Mouse (Mus musculus): ENCODE data around the gene Cyp4f18.

Gene Cyp4f18

DNA sequence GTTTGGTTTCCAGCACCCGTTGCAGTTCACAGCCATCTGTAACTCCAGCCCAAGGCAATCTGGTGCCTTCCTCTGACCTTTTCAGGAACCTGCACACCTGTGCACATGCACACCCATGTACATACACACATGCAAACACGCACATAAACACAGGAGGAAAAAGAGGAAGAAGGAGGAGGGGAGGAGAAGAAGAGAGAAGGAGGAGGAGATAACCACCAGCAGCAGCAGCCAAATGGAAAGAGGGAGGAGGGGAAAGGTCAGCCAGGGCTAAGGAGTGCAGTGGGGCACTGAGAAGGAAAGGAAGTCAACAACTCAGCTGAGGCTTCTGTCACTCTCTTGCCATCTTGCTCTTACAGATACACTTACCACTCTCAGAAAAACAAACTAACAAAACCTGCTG is 28.4 kb downstream of the Cyp4f18 start:
- DNase-seq (ENCODE audit: extremely low spot score, low spot score) = no peak

DNA sequence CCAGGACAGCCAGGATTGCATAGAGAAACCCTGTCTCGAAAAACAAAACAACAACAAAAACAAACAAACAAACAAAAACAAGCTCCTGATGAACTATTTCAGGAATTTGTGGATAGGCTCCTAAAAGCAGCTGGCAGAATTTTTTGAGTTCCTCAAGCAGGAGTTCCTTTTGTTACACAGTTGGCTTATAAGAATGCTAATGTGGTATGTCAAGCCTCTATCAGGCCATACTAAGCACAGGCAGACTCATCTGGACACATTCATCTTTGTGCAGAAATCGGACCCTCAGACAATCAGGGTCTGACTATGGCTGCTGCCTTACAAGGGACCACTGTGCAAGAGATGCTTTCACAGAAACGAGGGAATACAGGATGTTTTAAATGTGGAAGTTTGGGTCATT is 35.2 kb downstream of the Cyp4f18 start:
- DNase-seq (ENCODE audit: extremely low spot score, low spot score) = no peak

DNA sequence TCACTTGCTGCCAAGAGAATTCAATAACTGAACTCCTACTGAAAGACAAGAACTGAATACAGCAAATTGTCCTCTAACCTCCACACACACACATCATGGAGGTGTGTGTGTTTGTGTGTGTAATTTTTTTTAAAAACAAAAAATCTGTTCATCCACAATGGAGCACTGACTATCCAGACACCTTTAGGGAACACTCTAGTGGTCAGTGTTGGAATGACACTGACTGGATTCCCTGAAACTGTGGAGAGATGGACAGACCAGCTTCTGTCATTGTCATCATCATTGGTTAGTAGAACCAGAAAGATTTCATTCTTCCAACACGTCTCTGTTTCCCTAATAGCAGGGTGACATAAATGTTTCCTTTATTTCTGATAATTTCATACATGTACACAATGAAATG is 37.5 kb downstream of the Cyp4f18 start:
- no peak for DNase-seq (ENCODE audit: extremely low spot score, low spot score)

DNA sequence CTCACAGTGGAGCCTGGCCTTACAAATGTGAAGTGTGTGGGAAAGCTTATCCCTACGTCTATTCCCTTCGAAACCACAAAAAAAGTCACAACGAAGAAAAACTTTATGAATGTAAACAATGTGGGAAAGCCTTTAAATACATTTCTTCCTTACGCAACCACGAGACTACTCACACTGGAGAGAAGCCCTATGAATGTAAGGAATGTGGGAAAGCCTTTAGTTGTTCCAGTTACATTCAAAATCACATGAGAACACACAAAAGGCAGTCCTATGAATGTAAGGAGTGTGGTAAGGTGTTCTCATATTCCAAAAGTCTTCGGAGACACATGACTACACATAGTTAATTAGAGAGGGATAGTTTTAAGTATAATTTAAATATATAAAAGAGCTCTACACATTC is 40.8 kb downstream of the Cyp4f18 start:
- DNase-seq (ENCODE audit: extremely low spot score, low spot score) = no peak

DNA sequence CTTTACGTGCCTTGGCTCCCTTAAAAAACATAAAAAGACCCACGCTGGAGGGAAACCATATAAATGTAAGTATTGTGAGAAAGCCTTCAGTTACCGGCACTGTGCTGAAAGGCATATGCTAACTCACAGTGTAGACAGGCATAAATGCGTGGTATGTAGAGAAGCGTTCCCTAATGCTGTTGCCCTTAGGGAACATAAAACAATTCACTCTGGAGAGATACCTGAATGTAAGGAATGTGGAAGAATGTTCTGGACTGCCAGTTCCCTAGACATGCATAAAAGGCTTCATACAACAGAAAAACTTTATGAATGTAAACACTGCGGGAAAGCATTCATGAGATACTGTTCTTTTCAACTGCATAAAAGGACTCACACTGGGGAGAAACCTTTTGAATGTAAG is 41.3 kb downstream of the Cyp4f18 start:
- no peak for DNase-seq (ENCODE audit: extremely low spot score, low spot score)

DNA sequence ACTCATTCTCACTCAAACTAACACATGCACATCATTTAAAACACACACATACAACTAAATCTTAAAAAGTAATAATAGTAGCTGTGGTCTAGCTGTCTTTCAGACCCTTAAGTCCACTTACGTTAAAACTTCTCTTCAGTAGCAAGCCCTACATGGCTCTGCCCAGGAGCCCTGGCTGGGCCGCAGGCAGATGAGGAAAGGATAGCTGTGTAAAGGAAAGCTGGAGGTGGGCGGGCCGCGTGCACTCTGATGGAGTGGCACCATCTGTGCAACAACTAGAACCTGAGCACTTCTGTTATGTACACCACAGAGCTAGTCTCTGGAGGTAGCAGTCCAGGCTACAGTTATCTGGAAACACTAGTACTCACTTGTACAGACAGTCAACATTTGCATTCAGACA is 42.2 kb downstream of the Cyp4f18 start:
- DNase-seq (ENCODE audit: extremely low spot score, low spot score) = no peak

DNA sequence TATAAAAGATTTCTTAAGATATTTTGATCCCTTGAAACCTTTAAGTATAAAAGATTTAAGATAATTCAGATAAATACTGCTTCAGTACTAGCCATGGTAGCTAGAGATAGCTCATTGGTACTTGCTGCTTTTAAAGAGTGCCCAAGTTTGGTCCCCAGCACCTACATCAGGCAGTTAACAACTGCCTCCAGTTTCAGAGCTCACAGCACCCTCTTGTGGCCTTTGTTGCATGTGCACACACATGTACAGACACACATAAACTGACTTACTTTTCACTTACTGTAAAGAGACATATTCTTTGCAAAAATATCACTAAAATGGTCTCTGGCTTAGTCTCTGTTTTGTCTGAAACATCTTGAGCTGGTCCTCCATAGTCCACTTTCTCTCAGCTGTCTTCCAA is 43.0 kb downstream of the Cyp4f18 start:
- DNase-seq (ENCODE audit: extremely low spot score, low spot score) = no peak

DNA sequence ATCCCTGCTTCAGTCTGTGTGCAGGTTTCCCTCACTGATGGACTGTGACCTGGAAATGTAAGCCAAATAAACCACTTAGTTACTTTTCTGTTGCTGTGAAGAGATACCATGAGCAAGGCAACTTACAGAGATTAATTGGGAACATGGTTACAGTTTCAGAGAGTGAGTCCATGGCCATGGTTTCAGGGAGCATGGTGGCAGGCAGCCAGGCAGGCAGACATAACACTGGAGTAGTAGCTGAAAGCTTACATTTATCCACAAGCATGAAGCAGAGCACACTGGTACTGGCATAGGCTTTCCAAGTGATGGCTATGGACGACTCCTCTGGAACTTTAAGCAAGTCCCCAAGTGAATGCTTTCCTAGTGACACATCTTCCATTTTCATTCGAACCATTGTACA is 44.3 kb downstream of the Cyp4f18 start:
- no peak for DNase-seq (ENCODE audit: extremely low spot score, low spot score)

DNA sequence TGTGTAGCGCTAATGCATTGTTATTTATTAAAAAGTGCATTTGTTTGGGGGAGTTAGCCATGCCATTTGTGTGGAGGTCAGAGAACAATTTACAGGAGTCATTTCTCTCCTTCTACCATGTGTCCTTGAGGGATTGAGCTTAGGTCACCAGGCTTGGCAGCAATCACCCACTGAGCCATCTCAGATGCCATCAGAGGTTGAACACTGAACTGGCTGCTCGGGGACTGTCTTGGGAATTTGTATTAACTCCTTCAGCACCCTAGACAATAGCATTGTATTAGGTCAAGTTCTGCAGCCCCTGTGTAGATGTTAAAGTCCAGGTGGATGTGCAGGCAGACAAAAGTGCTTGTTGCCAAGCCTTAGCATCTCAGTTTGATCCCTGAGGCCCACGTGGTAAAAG is 45.4 kb downstream of the Cyp4f18 start:
- DNase-seq (ENCODE audit: extremely low spot score, low spot score) = no peak

DNA sequence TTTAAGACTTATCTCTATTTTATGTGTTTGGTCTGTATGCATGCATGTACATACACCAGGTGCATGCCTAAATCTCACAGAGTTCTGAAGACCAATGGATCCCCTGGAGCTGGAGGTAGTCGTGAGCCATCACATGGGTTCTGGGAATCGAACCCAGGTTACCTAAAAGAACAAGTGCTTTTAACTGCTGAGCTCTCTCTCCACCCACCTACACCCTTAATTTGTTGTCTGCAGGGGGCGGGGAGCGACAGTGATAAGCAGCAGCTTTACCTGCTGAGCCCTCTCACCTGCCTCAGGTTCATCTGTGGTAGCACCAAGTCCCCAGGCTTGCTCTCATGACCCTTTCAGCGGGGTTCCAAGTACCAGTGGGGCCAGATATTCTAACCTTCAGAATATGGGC is 47.6 kb downstream of the Cyp4f18 start:
- DNase-seq (ENCODE audit: extremely low spot score, low spot score) = no peak

DNA sequence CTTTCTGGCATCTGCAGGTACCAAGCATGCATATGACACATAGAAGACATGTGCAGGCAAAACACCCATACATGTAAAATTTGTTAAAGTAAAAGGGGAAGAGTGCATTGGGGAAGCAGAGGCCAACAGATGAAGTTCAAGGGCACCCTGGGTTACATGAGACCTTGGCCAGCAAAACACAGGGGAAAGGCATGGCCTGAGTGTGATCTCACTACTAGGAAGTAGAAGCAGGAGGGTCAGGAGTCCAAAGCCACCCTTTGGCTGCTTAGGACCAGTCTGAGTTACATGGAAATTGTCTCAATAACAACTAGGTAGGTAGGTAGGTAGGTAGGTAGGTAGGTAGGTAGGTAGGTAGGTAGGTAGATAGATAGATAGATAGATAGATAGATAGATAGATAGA is 48.9 kb downstream of the Cyp4f18 start:
- no peak for DNase-seq (ENCODE audit: extremely low spot score, low spot score)

DNA sequence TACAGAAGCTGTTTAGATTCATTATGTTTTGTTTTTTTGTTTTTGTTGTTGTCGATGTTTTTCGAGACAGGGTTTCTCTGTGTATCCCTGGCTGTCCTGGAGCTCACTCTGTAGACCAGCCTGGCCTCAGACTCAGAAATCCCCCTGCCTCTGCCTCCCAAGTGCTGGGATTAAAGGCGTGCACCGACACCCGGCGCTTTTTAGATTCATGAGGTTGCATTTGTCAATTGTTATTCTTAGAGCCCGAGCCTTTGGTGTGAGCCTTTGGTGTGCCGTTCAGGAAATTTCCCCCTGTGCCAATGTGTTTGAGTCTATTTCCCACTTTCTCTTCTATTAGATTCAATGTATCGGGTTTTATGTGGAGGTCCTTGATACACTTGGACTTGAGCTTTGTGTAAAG is 54.8 kb downstream of the Cyp4f18 start:
- DNase-seq (ENCODE audit: extremely low spot score, low spot score) = no peak

DNA sequence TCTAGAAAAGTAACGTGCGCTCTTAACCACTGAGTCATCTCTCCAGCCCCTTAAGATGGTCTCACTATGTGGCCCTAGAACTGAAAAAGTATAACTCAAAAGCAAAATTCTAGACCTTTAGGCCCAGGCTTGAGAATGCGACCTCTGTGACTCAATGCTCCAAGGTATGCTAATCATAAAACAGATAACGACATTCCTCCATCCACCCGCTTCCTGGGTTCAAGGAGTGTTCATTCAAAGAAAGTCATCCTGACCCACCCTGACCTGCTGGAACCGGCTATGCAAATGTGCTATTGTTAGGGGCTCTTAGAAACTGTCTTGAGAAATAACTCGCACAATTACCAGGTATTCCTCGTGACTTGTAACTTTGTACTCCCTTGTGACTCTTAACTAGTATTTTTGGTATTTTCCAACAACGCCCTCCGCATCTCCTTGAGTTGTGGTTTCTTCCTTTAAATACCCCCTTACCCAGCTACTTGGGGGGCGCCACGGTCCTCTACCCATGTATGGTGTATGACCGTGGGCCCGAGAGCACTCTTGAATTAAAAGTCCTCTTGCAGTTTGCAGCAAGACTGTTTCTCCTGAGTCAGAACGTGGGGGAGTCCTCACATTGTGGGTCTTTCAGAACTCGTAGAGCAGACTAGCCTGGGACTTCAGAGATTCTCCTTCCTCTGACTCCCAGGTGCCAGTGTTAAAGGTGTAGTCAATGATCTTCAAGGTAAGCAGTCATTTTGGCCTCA is 56.3 kb downstream of the Cyp4f18 start:
- peak; percentile 8 for DNase-seq (ENCODE audit: extremely low spot score, low spot score)

DNA sequence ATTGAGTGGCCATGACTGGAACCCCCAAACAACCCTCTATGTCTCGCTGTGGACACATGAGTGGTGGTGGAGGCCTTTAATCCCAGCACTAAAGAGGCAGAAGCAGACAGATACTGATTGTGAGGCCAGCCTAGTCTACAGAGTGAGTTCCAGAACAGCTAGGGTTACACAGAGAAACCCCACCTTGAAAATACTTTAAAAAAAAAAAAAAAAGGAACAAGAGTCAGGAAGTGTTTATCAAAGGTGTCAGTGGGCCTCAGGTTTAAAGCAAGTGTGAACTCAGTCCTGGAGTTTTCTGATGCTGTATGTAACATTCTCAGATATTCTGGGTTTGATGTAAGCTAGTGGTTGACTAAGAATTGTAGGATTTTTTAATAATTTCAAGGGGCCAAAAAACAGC is 56.9 kb downstream of the Cyp4f18 start:
- DNase-seq (ENCODE audit: extremely low spot score, low spot score) = no peak

DNA sequence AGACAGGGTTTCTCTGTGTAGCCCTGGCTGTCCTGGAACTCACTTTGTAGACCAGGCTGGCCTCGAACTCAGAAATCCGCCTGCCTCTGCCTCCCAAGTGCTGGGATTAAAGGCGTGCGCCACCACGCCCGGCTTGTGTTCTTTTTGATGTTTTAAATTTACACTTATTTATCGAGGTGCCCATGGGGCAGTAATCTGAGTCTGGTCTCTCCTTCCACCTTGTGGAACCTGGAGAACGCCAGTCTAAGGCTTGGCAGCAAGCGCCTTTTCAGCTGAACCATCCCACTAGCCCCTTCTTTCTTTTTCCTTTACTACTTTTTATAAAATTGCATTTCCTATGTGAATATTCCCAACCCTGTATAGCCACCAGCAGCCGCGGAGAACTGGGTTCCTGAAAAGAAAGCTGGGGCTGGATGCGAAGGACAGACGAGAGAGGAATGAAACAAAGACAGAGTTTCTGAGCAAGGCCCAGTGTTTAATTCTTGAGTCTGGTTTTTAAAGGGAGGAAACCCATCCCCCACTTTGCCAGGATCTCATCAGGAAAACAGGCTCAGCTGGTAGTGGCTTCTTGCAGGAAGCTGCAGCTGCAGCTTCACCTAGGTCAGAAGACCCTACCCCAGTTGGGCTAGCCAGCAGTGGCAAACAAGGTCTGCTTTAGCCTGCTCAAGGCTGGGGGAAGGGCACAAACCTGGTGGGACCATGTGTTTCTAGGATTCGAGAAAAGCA is 57.8 kb downstream of the Cyp4f18 start:
- DNase-seq (ENCODE audit: extremely low spot score, low spot score) = peak; percentile 31

DNA sequence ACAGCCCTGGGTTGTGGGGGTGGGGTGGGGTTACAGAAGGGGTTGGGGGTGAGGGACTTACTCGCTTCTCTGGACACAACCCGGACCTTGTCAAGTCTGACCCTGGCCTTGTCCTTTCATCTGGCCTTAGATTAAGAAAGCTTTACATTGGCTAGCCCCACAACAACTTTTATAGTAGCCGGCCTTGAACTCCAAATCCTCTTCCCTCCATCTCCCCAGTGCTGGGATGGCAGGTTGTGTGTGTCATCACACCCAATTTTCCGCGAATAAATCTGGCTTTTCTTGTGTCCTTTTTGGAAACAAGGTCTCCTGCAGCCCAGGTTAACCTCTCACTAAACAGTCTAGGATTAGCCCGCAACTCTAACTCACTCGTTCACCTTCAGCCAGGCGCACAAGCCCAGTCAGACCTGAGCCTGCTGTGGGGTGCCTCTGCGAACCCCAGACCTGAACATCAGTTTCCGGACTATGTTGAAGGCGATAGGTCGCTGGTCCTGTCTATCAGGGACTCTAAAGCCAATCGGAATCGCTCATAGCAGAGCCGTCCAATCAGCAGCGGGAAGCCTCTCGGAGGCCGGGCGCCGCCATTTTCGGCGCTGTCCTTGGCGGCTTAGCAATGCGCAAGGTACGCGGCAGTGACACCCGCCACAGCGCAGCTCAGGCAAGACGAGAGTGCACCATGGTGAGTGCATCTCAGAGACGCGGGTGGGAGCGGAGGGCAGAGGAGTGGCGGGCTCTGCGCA is 58.8 kb downstream of the Cyp4f18 start, which contains the start of gene Zfp961:
Gene Zfp961 (plus strand): TSS at position 557 of the 740 bp plus-strand sequence.
- peak; percentile 95 for DNase-seq (ENCODE audit: extremely low spot score, low spot score)

DNA sequence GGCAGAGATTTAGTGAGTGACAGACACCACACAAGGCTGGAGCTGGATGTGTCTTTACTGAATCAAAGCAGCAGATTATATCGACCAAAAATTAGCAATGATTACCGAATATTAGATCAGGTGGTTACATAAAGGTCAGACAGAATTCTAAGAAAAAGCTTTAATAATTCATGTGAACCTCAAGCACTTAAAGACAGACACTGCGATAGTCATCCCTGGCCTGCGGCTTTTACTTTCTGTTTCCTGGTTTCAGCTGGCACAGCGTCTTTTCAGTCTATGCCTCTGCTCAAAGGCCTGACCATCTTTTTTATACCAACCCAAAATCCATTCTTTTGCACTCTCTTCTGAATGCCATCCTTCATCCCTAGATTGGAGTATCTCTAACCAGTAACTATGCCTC is 60.8 kb downstream of the Cyp4f18 start:
- DNase-seq (ENCODE audit: extremely low spot score, low spot score) = no peak

DNA sequence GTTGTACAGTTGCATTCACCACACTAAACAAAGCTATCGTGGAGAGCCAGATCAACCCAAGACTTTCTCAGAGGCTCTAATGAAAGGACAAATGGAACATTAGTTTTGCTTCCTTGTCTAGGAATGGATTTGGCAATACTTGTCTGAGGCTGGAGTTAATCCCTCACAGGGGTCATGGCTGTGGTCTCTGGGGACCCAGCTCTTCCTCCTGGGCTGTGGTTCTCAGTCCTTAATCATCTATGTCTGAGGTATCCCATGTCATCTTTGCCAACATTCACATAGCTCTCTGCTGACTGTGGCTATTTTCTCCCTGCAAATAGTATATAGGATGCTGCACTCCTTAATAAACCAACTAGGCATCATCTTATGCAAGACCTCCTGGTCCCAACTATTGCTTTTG is 67.7 kb downstream of the Cyp4f18 start:
- no peak for DNase-seq (ENCODE audit: extremely low spot score, low spot score)

DNA sequence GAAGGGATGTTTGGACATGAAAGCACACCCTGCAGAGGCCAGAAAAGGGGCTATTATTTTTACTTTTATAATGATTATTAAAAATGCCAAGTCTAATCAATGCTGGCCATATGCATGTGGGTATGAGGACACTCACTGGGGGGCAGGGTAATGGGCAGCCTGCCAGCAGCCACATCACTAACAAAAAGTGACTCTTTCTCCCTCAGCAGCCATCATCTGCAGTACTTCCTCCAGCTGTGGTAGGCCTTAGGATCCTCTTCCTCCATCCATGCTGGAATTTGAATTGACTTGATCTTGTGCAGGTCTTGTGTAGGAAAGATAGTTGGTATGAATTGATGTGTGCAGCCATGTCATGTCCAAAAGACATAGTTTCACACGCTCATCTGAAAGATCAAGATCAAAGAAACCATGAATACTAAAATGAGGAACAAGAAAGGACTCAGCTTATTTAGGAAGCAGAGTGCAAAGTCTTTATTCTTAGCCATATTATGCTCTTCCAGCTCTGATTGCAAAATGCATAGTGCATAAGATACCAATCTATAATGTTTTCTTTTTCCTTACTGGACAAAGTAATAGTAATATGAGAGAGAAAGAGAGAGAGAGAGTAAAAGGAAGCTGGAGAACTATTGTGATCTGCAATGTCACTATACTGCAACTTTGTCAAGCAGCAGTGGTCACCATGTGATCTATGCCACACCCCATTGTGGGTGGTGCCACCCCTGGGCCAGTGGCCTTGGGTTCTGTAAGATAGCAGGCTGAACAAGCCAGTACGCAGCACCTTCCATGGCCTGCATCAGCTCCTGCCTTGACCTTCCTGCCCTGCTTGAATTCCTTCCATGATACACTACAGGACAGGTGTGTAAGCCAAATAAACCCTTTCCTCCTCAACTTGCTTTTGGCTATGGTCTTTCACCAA is 68.9 kb downstream of the Cyp4f18 start:
- no peak for DNase-seq (ENCODE audit: extremely low spot score, low spot score)

Measured in neural tube, embryonic 10.5 days (tissue).